Mouse (Mus musculus): ENCODE results near the gene Olfr1226.

- TF ChIP-seq GATA1 (IDR thresholded peaks at IDR 0.05; ENCODE audit: borderline replicate concordance, low read length) (no peak), FLI1 (IDR thresholded peaks at IDR 0.05; ENCODE audit: low read length) (no peak)
Measured at GRCm38 (mm10) chr2:89174569-89174968, 25.3 kb downstream of the Olfr1226 start, which contains the start of gene Olfr1225.
